Mouse (Mus musculus) stomach, postnatal 0 days (tissue): Measurements from ENCODE around the gene Pank3. TPM values are rescaled to one million over a fixed set of nuclear protein-coding genes. Genes with fewer than 3 reads are reported as not detected.
A peak's percentile ranks its signal among the peaks of the same experiment; 100 is the strongest.

Experiments used
- ATAC-seq: fragments of 200-750 bp; cut with Nextera tagmentation; 2 replicates; pipeline ENCODE4 v1.8.0; 2017; ENCODE audit not compliant: low FRiP score, low TSS enrichment
- DNase-seq: peaks from one replicate; pipeline ENCODE4 v3.0.0-alpha.2; 2016; ENCODE audit warnings: low spot score
- H3K27ac ChIP-seq: fragments of 300-500 bp; sonication (generic); replicated peaks from 2 replicates; pipeline ENCODE4 v1.5.1; 2014; ENCODE audit warnings: mild to moderate bottlenecking, control low read depth
- H3K27me3 ChIP-seq: fragments of 300-500 bp; sonication (generic); 2 replicates; pipeline ENCODE4 v1.6.1; 2014; ENCODE audit warnings: low read length; ENCODE audit not compliant: control insufficient read depth, insufficient read depth
- H3K36me3 ChIP-seq: fragments of 300-500 bp; sonication (generic); 2 replicates; pipeline ENCODE4 v1.6.1; 2014; ENCODE audit warnings: low read length, mixed read lengths; ENCODE audit not compliant: control insufficient read depth, insufficient read depth
- H3K4me1 ChIP-seq: fragments of 300-500 bp; sonication (generic); replicated peaks from 2 replicates; pipeline ENCODE4 v1.6.1; 2014; ENCODE audit warnings: antibody characterized with exemption; ENCODE audit not compliant: control insufficient read depth, insufficient read depth
- H3K4me2 ChIP-seq: fragments of 300-500 bp; sonication (generic); replicated peaks from 2 replicates; pipeline ENCODE4 v1.6.1; 2014; ENCODE audit warnings: low read depth, mild to moderate bottlenecking, control low read depth, moderate library complexity
- H3K4me3 ChIP-seq: fragments of 300-500 bp; sonication (generic); 2 replicates; pipeline ENCODE4 v1.5.1; 2014; ENCODE audit warnings: low read depth, low read length, control low read depth
- H3K9ac ChIP-seq: fragments of 300-500 bp; sonication (generic); 2 replicates; pipeline ENCODE4 v1.6.1; 2014; ENCODE audit warnings: mild to moderate bottlenecking, low read length, control low read depth, mixed read lengths
- H3K9me3 ChIP-seq: fragments of 300-500 bp; sonication (generic); 2 replicates; pipeline ENCODE4 v1.6.1; 2016; ENCODE audit warnings: low read length; ENCODE audit not compliant: control insufficient read depth
- CTCF ChIP-seq: IDR thresholded peaks from 2 replicates; pipeline ENCODE4 v1.5.1; 2016; ENCODE audit warnings: antibody characterized with exemption, low read depth, mild to moderate bottlenecking, moderate library complexity
- EP300 ChIP-seq: optimal IDR thresholded peaks from 2 replicates; pipeline ENCODE3; 2016; ENCODE audit warnings: antibody characterized with exemption
- WGBS: fragments of 180-500 bp; shearing (Covaris S2); extraction: QIAGEN DNeasy Blood & Tissue Kit; methylation state at CpG from one replicate; pipeline ENCODE4 v1.1.7; 2014; 5-methylcytosine and 5-hydroxymethylcytosine counted together
- polyA plus RNA-seq: library from polyadenylated mRNA; unstranded; fragments of >200 nt; fragmentation: Nextera tagmentation; extraction: Ambion mirVana; gene quantifications from 2 replicates; pipeline ENCODE4 v1.2.1, GENCODE M21; 2015

The Pank3 gene
- polyA plus RNA-seq, 1 experiment from 2014 or later, result 10.4 TPM

GRCm38 (mm10) chr11:35754906-35755418, 14.3 kb upstream of the Pank3 start:
- TF ChIP-seq CTCF (no peak), EP300 (no peak)
- DNase-seq (no peak), ATAC-seq (no peak)
- Histone ChIP-seq H3K9ac (no peak overlapping the region), H3K4me3 (no peak overlapping the region), H3K27ac (peak overlapping the region; percentile 56; the same call in 1 of the 2 replicates), H3K36me3 (no peaks in the 10 kb centered on the region), H3K4me1 (no peaks in the 10 kb centered on the region), H3K9me3 (no peaks in the 10 kb centered on the region), H3K27me3 (no peaks in the 10 kb centered on the region), H3K4me2 (no peak overlapping the region)
- WGBS, result 84% methylated on average over 4 of the region's 4 CpGs

GRCm38 (mm10) chr11:35755546-35755945, 13.7 kb upstream of the Pank3 start:
- no peak for TF ChIP-seq CTCF
- no peak for TF ChIP-seq EP300
- no peak overlapping the region for H3K4me3 ChIP-seq
- H3K27ac ChIP-seq, result peak overlapping the region; percentile 56; the same call in 1 of the 2 replicates
- no peak overlapping the region for H3K9ac ChIP-seq
- DNase-seq, result no peak
- no peaks in the 10 kb centered on the region for H3K36me3 ChIP-seq
- H3K9me3 ChIP-seq, result no peaks in the 10 kb centered on the region
- WGBS, result 41% methylated on average over 6 of the region's 6 CpGs
- no peak for ATAC-seq
- H3K4me2 ChIP-seq, result no peak overlapping the region
- H3K4me1 ChIP-seq, result no peaks in the 10 kb centered on the region
- no peaks in the 10 kb centered on the region for H3K27me3 ChIP-seq

- ATAC-seq, result no peak
- no peak for DNase-seq
- 85% methylated on average over 11 of the region's 11 CpGs for WGBS
- Histone ChIP-seq H3K36me3 (no peaks in the 10 kb centered on the region), H3K4me1 (no peaks in the 10 kb centered on the region), H3K9me3 (no peaks in the 10 kb centered on the region), H3K9ac (no peak overlapping the region), H3K27ac (no peak overlapping the region), H3K27me3 (no peaks in the 10 kb centered on the region), H3K4me2 (no peak overlapping the region), H3K4me3 (no peak overlapping the region)
- no peak for TF ChIP-seq CTCF
- no peak for TF ChIP-seq EP300
These were observed 12.6 kb upstream of the Pank3 start for GRCm38 (mm10) chr11:35756411-35757303.

GRCm38 (mm10) chr11:35760001-35760626, 9.2 kb upstream of the Pank3 start:
- Histone ChIP-seq H3K4me3 (no peak overlapping the region), H3K27me3 (no peaks in the 10 kb centered on the region), H3K36me3 (no peaks in the 10 kb centered on the region), H3K4me1 (no peaks in the 10 kb centered on the region), H3K27ac (no peak overlapping the region), H3K9ac (no peak overlapping the region), H3K4me2 (no peak overlapping the region), H3K9me3 (no peaks in the 10 kb centered on the region)
- ATAC-seq (peak; percentile 86), DNase-seq (no peak)
- 77% methylated on average over 7 of the region's 7 CpGs for WGBS
- TF ChIP-seq EP300 (no peak), CTCF (no peak)

GRCm38 (mm10) chr11:35760627-35761003, 8.7 kb upstream of the Pank3 start:
- Histone ChIP-seq H3K4me2 (no peak overlapping the region), H3K9me3 (no peaks in the 10 kb centered on the region), H3K27ac (no peak overlapping the region), H3K4me3 (no peak overlapping the region), H3K9ac (no peak overlapping the region), H3K4me1 (no peaks in the 10 kb centered on the region), H3K36me3 (no peaks in the 10 kb centered on the region), H3K27me3 (no peaks in the 10 kb centered on the region)
- WGBS, result 94% methylated on average over 4 of the region's 4 CpGs
- ATAC-seq (peak; percentile 80), DNase-seq (no peak)
- TF ChIP-seq CTCF (no peak), EP300 (no peak)

- ATAC-seq, result no peak
- WGBS, result 78% methylated on average over 5 of the region's 5 CpGs
- H3K9me3 ChIP-seq, result no peaks in the 10 kb centered on the region
- no peak overlapping the region for H3K27ac ChIP-seq
- no peaks in the 10 kb centered on the region for H3K27me3 ChIP-seq
- no peak for TF ChIP-seq EP300
- no peak for TF ChIP-seq CTCF
- no peaks in the 10 kb centered on the region for H3K36me3 ChIP-seq
- no peak overlapping the region for H3K4me3 ChIP-seq
- H3K9ac ChIP-seq, result no peak overlapping the region
- H3K4me1 ChIP-seq, result no peaks in the 10 kb centered on the region
- no peak overlapping the region for H3K4me2 ChIP-seq
- DNase-seq, result no peak
These were observed 2.4 kb upstream of the Pank3 start for GRCm38 (mm10) chr11:35766845-35767244.
